Mouse (Mus musculus) forebrain, embryonic 10.5 days (tissue): ENCODE measurements around the gene Tex45. TPM values are rescaled to one million over a fixed set of nuclear protein-coding genes. Genes with fewer than 3 reads are reported as not detected.
A peak's percentile ranks its signal among the peaks of the same experiment; 100 is the strongest.

Experiments used
- DNase-seq: peaks from one replicate; pipeline ENCODE4 v3.0.0-alpha.2; 2017; ENCODE audit warnings: low spot score; ENCODE audit errors: extremely low spot score
- H3K27ac ChIP-seq: fragments of 300-500 bp; sonication (generic); 2 replicates; pipeline ENCODE4 v1.5.1; 2016; ENCODE audit warnings: mild to moderate bottlenecking
- H3K27me3 ChIP-seq: fragments of 300-500 bp; sonication (generic); 2 replicates; pipeline ENCODE4 v1.6.1; 2016; ENCODE audit warnings: mild to moderate bottlenecking; ENCODE audit not compliant: poor library complexity, severe bottlenecking
- H3K36me3 ChIP-seq: fragments of 300-500 bp; sonication (generic); replicated peaks from 2 replicates; pipeline ENCODE4 v1.6.1; 2016; ENCODE audit warnings: mild to moderate bottlenecking, moderate library complexity
- H3K4me1 ChIP-seq: fragments of 300-500 bp; sonication (generic); 2 replicates; pipeline ENCODE4 v1.6.1; 2016
- H3K4me3 ChIP-seq: fragments of 300-500 bp; sonication (generic); 2 replicates; pipeline ENCODE4 v1.5.1; 2016; ENCODE audit warnings: mild to moderate bottlenecking, moderate library complexity
- H3K9me3 ChIP-seq: fragments of 300-500 bp; sonication (generic); 2 replicates; pipeline ENCODE4 v1.6.1; 2016; ENCODE audit warnings: mild to moderate bottlenecking, moderate library complexity
- WGBS: fragments of 180-500 bp; shearing (Covaris S2); methylation state at CpG from one replicate; pipeline ENCODE4 v1.1.7; 2016; 5-methylcytosine and 5-hydroxymethylcytosine counted together
- polyA plus RNA-seq: library from polyadenylated mRNA; unstranded; fragments of >200 nt; fragmentation: Nextera tagmentation; extraction: Ambion mirVana; gene quantifications from 2 replicates; pipeline ENCODE4 v1.2.1, GENCODE M21; 2016

Tex45 gene
- polyA plus RNA-seq, 1 experiment from 2014 or later: not detected

GRCm38 (mm10) chr8:3517117-3517495, 46.4 kb downstream of the Tex45 start:
- peaks cover 34% of the 10 kb centered on the region for H3K36me3 ChIP-seq
- H3K27ac ChIP-seq: peak overlapping the region; percentile 83
- no peak for DNase-seq
- no peaks in the 10 kb centered on the region for H3K27me3 ChIP-seq
- WGBS: 9% methylated on average over 16 of the region's 16 CpGs
- H3K4me3 ChIP-seq: peak overlapping the region; percentile 66
- H3K9me3 ChIP-seq: no peaks in the 10 kb centered on the region
- peaks cover 24% of the 10 kb centered on the region for H3K4me1 ChIP-seq

- peaks cover 3% of the 10 kb centered on the region for H3K4me1 ChIP-seq
- H3K27ac ChIP-seq: no peak overlapping the region
- WGBS: 90% methylated on average over 13 of the region's 13 CpGs
- H3K36me3 ChIP-seq: peaks cover 46% of the 10 kb centered on the region
- DNase-seq: no peak
- no peaks in the 10 kb centered on the region for H3K9me3 ChIP-seq
- no peak overlapping the region for H3K4me3 ChIP-seq
- H3K27me3 ChIP-seq: no peaks in the 10 kb centered on the region
Measured at GRCm38 (mm10) chr8:3522007-3522697, 51.5 kb downstream of the Tex45 start.

- Histone ChIP-seq H3K27ac (no peak overlapping the region), H3K36me3 (peaks cover 32% of the 10 kb centered on the region), H3K4me3 (no peak overlapping the region), H3K4me1 (no peaks in the 10 kb centered on the region), H3K9me3 (no peaks in the 10 kb centered on the region), H3K27me3 (no peaks in the 10 kb centered on the region)
- whole genome bisulfite sequencing: 89% methylated on average over 5 of the region's 5 CpGs
- no peak for DNase-seq
Measured at GRCm38 (mm10) chr8:3530816-3531215, 60.2 kb downstream of the Tex45 start.

GRCm38 (mm10) chr8:3531936-3532335, 61.3 kb downstream of the Tex45 start:
- peaks cover 34% of the 10 kb centered on the region for H3K36me3 ChIP-seq
- H3K9me3 ChIP-seq: no peaks in the 10 kb centered on the region
- H3K27me3 ChIP-seq: no peaks in the 10 kb centered on the region
- H3K4me3 ChIP-seq: no peak overlapping the region
- no peak for DNase-seq
- no peak overlapping the region for H3K27ac ChIP-seq
- no peaks in the 10 kb centered on the region for H3K4me1 ChIP-seq
- 96% methylated on average over 18 of the region's 18 CpGs for WGBS

- Histone ChIP-seq H3K27ac (no peak overlapping the region), H3K36me3 (peaks cover 60% of the 10 kb centered on the region), H3K27me3 (no peaks in the 10 kb centered on the region), H3K9me3 (no peaks in the 10 kb centered on the region), H3K4me1 (no peaks in the 10 kb centered on the region), H3K4me3 (no peak overlapping the region)
- no peak for DNase-seq
- 62% methylated on average over 15 of the region's 15 CpGs for WGBS
Measured at GRCm38 (mm10) chr8:3536053-3536841, 65.6 kb downstream of the Tex45 start.

Other genes starting within 250 kb of the Tex45 start
- gene Insr, start 191.2 kb upstream of the Tex45 start, polyA plus RNA-seq: 23.2 and 26.4 TPM in 2 replicates
- gene A430078G23Rik, start 117.4 kb upstream of the Tex45 start, polyA plus RNA-seq: not detected in 2 replicates
- 9.7 and 11.4 TPM in 2 replicates for gene Arhgef18, start 77.9 kb upstream of the Tex45 start, polyA plus RNA-seq
- 4.5 and 5.8 TPM in 2 replicates for gene Pex11g, start 3.2 kb upstream of the Tex45 start, polyA plus RNA-seq
- 61.6 and 64.8 TPM in 2 replicates for gene Zfp358, start 22.3 kb downstream of the Tex45 start, polyA plus RNA-seq
- 56.9 and 59.3 TPM in 2 replicates for gene Mcoln1, start 29.6 kb downstream of the Tex45 start, polyA plus RNA-seq
- 21.2 and 22.1 TPM in 2 replicates for gene Pnpla6, start 44.5 kb downstream of the Tex45 start, polyA plus RNA-seq
- 8.4 and 13.1 TPM in 2 replicates for gene C330021F23Rik, start 97.1 kb downstream of the Tex45 start, polyA plus RNA-seq
- gene Camsap3, start 116.4 kb downstream of the Tex45 start, polyA plus RNA-seq: 11.6 and 12.7 TPM in 2 replicates
- 76.9 and 79.5 TPM in 2 replicates for gene Xab2, start 150.5 kb downstream of the Tex45 start, polyA plus RNA-seq
- 83.0 and 92.6 TPM in 2 replicates for gene Pet100, start 150.7 kb downstream of the Tex45 start, polyA plus RNA-seq
- gene Pcp2, start 154.7 kb downstream of the Tex45 start, polyA plus RNA-seq: 0.32 and 0.85 TPM in 2 replicates
- gene Stxbp2, start 160.1 kb downstream of the Tex45 start, polyA plus RNA-seq: 35.8 and 38.1 TPM in 2 replicates
- gene Retn, start 184.9 kb downstream of the Tex45 start, polyA plus RNA-seq: 0.30 and 0.31 TPM in 2 replicates
- gene Mcemp1, start 194.9 kb downstream of the Tex45 start, polyA plus RNA-seq: 0.09 and 0.20 TPM in 2 replicates
- 11.2 and 12.1 TPM in 2 replicates for gene Fcor, start 201.5 kb downstream of the Tex45 start, polyA plus RNA-seq
- gene Trappc5, start 205.4 kb downstream of the Tex45 start, polyA plus RNA-seq: 43.3 and 47.5 TPM in 2 replicates
- 0.22 and 0.38 TPM in 2 replicates for gene Fcer2a, start 223.3 kb downstream of the Tex45 start, polyA plus RNA-seq
- not detected in 2 replicates for gene Clec4g, start 249.8 kb downstream of the Tex45 start, polyA plus RNA-seq